In the genomic region with DNA sequence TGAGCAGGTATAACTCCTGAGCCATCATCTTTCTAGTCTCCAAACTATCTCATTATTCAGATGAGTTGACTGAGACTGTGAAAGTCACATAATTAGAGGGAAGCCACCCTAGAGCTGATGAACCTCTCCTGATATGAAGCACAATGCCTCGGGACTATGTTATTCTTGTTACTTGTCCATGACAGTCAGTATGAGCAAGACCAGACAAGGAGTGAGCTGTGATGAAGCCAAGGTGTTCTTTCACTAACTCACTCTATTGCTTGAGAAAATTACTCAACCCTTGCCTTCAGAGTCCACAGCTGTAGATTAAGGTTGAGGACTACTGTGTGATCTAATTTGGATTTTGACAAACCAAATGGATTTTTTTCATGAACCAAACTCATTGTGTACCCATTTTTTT, we compare ENCODE assay signal across 12 mouse cellular contexts.
"Had no signal": no experiment of that assay in that cellular context is flagged by ENCODE, and none has a peak within 500 bp of the region (broad histone marks: within the 10 kb centered on the region; RNA-seq: fewer than 3 reads in every experiment).

No protein-coding gene starts in this region.

- DNase-seq: left cerebral cortex, postnatal 4 days; liver; liver, embryonic 13.5 days; liver, postnatal 0 days; lung, adult 18-20 months; lung, adult 2 months; lung, embryonic 14.5 days; lung, postnatal 10 days; lung, postnatal 14 days; lung, postnatal 36 days; lung, postnatal 4 days; midbrain, embryonic 14.5 days had no signal
